Mouse (Mus musculus): Measurements from ENCODE around the gene Esrrb. TPM values are rescaled to one million over a fixed set of nuclear protein-coding genes. Genes with fewer than 3 reads are reported as not detected.

Esrrb gene
- total RNA-seq, 2 experiments from 2014 or later, result 0.08 to 0.70 TPM

- DNase-seq, result no peak
- intact Hi-C loops (cut with DNase I), result no loop called here
These were observed 129.1 kb downstream of the Esrrb start for GRCm38 (mm10) chr12:86490052-86490451.

DNA sequence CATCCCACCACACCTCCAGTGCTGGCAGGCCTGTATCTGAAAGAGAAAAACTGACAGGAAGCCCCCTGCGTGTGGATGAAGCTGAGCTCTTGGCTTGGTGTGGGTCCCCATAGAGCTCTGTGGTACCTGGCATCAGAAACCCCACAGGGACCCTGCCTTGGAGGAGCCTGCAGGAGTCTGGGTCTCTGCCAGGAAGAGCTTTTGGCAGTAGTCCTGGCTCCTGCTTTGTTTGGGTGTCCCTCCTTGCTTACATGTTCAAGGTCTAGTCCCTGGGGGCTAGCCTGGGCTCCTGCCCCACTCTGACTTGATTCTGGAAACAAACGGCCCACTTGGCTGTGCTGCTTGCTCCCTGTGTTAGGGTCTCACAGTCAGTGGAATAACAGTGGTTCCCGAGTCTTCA, 130.6 kb downstream of the Esrrb start:
- intact Hi-C loops (cut with DNase I), result no loop called here

GRCm38 (mm10) chr12:86492822-86493221, 131.9 kb downstream of the Esrrb start:
- intact Hi-C loops (cut with DNase I), result no loop called here
- peak; percentile 34 for DNase-seq

More for the DNA sequence above, 130.6 kb downstream of the Esrrb start:
- peak; percentile 17 for DNase-seq

- no peak for DNase-seq
- intact Hi-C loops (cut with DNase I), result no loop called here
These were observed 136.2 kb downstream of the Esrrb start for GRCm38 (mm10) chr12:86497126-86497525.

DNA sequence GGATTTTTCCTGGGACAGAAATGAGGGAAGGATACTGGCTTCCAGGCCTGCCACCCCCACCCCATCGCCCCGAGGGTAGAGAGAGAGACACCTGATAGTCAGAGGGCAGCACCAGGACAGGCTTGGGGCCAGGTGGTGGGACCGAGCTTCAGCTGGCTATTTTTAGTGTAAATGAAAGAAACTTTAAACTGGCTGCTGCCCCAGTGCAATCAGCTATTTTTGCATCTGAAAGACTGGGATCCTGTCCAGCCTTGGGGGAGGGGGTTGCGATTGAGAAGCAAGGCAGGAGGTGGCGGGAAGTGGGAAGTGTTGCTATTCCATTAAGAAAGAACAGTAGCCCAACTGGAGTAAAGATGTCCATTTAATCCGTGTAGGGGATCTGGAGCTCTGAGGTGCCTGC, 137.8 kb downstream of the Esrrb start:
- peak; percentile 70 for DNase-seq
- intact Hi-C loops (cut with DNase I), result no loop called here

- no peak for DNase-seq
These were observed 140.8 kb downstream of the Esrrb start for GRCm38 (mm10) chr12:86501728-86502127.

GRCm38 (mm10) chr12:86503921-86504320, 143.0 kb downstream of the Esrrb start:
- intact Hi-C loops (cut with DNase I), result no loop called here
- no peak for DNase-seq

More at GRCm38 (mm10) chr12:86501728-86502127, 140.8 kb downstream of the Esrrb start:
- intact Hi-C loops (cut with DNase I), result no loop called here

GRCm38 (mm10) chr12:86504321-86504720, 143.4 kb downstream of the Esrrb start:
- intact Hi-C loops (cut with DNase I), result no loop called here

DNA sequence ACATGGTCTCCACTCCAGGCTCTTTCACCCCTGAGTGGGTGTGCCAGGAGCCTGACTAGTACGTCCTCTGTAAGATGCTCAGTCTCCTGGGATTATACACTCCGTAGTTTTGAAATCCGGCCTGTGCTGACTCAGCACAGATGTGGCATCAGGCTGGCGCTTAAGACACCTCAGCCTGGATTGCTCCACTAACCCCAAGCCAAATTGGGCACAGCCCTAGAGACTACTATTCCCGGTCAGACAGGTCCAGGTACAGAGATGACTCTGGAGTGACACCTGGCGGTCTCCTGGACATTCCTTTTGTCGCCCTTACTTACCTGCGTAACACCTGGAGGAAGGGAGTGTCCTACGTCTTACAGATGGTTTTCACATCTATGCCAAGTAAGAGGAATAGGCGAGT, 146.8 kb downstream of the Esrrb start:
- intact Hi-C loops (cut with DNase I), result no loop called here
- DNase-seq, result no peak

More at GRCm38 (mm10) chr12:86504321-86504720, 143.4 kb downstream of the Esrrb start:
- DNase-seq, result no peak

- no peak for DNase-seq
- intact Hi-C loops (cut with DNase I), result no loop called here
These were observed 147.5 kb downstream of the Esrrb start for GRCm38 (mm10) chr12:86508313-86508988.

DNA sequence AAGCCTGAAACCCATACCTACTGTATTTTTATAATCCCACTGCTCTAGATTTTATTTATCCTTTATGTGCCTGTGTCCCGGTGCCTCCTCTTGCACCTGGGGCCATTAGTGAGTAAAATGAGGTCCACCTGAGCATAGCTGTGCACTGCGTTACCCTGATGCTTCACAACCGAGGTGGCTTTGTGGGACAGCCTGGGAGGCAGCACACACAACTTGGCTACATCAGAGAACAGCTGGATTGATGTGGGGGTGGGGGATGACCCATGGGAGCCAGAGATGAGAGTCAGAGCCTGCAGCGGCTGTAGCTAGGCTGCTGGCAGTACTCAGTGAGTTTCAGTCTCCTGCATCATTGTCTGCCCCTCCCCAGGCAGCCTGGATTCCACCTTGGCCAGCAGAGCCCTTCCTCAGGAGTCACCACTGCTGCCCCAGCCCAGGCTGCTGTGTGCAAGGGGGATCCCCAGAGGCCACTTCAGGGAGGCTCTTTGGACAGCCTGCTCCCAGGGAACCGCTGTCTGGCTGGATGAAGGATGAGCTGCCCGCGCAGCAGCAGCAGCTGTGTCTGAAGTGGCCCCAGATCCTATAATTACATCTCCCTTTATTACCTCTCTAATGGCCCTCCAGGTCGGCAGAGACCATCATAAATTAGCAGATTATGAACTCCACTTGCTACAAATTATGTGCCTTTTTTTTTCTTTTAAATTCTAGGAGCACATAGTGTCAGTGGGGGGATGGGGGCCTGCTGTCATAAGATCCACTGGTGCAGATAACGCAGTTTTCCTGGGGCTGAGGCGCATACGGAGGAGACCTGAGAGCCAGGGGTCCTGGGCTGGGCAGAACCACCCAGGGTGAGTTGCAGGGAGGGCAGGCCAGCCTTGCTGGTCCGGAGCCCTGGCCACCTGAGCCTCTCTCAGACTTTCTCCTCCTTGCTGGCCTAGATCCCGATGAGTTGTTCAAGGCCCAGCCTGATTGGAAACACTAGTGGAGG, 148.7 kb downstream of the Esrrb start:
- intact Hi-C loops (cut with DNase I), result no loop called here
- no peak for DNase-seq

DNA sequence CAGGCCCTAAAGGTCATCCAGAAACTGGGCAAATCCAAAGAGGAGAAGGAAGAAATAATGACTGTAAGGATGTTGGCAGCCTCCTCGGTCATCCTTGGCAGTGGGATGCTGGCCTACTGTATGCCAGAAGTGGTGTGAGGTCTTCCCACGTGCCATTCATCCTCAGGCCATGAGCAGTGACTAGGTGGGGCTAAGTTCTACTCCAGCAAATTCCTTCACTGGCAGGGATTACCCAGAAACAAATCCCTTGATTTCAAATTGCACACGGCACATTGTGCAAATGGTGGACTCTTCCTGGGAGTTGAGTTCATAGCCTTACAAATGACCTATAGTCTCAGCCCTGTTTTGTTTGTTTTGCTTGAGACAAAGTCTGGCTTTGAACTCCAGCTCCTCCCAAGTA, 151.4 kb downstream of the Esrrb start:
- intact Hi-C loops (cut with DNase I), result no loop called here
- DNase-seq, result no peak

DNA sequence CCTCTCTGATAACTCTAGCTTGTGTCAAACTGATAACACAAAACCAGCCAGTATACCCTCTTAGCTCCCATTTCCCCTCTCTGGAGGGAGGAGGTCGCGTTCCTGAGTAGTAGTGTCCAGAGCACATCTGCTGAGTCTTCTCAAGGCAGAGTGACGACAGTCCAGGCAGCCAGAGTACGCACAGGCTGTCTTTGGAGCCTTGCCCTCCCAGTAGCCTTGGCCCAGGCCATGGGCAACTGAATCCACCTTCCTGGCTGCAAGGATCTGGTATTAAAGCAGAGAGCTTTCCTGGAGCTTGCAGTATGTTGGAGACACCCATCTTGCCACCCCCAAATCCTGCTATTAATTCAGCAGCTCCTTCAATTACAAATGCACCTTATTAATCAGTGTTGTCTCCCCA, 152.7 kb downstream of the Esrrb start:
- intact Hi-C loops (cut with DNase I), result no loop called here
- DNase-seq, result no peak

DNA sequence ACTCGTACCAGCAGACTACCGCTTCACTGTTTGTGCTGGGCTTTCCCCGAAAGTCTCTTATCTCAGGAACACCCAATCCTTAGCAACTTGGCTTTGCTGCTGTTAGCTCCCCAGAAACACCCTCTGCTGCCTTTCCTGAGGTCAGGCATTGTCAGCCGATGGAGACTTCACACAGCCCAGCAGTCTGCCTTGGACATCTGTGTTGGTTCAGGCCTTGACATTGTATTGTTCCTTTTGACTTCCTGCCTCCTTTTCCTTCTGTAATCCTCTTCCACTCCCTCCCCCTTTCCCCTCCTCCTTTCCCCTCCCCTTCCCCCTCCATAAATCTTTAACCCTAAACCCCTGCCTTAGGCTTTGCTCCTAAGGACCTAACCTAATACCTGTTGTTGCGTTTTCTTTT, 155.7 kb downstream of the Esrrb start:
- intact Hi-C loops (cut with DNase I), result no loop called here

GRCm38 (mm10) chr12:86517721-86518120, 156.8 kb downstream of the Esrrb start:
- DNase-seq, result peak; percentile 36
- intact Hi-C loops (cut with DNase I), result no loop called here

More for the DNA sequence above, 155.7 kb downstream of the Esrrb start:
- no peak for DNase-seq

- intact Hi-C loops (cut with DNase I), result no loop called here
- peak; percentile 60 for DNase-seq
These were observed 157.8 kb downstream of the Esrrb start for GRCm38 (mm10) chr12:86518746-86519145.

- peak; percentile 83 for DNase-seq
- intact Hi-C loops (cut with DNase I), result no loop called here
These were observed 173.4 kb downstream of the Esrrb start for GRCm38 (mm10) chr12:86534283-86534682.

- DNase-seq, result no peak
- intact Hi-C loops (cut with DNase I), result no loop called here
These were observed 176.9 kb downstream of the Esrrb start for GRCm38 (mm10) chr12:86537799-86538198.

DNA sequence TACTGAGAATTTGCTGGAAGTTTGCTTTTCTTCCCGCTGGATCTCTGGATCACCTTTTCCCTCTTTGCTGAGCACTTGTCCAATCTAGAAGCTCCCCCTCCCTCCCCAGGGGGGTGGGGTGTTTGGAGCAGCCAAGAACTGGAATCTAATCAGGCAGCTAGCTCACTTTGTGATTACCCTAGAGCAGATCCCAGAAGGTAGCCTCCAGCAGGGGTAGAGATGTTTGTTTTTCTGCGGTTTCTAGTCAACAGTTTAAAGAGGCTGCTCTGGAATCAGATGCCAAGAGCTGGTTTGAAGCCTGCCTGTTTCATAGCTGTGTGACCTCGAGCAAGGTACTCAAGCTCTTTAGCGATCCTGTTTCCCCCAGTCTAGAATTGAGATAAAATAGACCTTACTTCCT, 177.8 kb downstream of the Esrrb start:
- intact Hi-C loops (cut with DNase I), result no loop called here
- DNase-seq, result no peak

- DNase-seq, result no peak
- intact Hi-C loops (cut with DNase I), result no loop called here
These were observed 178.6 kb downstream of the Esrrb start for GRCm38 (mm10) chr12:86539511-86539910.

DNA sequence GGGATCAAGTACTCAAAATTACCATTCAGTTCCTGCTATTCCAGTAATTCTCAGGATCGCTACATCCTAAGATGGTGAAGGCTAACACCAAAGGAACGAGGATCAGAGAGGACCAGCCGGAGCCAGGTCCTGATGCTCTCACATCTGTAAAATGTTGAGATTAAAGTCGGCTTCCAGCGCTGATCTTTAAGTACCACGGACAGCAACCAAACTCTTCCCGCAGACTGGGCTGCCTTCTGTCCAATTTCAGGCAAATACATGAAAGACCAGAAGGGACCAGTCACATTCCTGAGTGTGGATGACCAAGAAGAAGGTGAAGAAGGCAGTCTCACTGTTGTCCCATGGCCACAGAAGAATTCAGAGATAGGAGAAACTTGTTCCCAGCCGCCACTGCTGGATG, 186.9 kb downstream of the Esrrb start:
- intact Hi-C loops (cut with DNase I), result no loop called here
- no peak for DNase-seq

DNA sequence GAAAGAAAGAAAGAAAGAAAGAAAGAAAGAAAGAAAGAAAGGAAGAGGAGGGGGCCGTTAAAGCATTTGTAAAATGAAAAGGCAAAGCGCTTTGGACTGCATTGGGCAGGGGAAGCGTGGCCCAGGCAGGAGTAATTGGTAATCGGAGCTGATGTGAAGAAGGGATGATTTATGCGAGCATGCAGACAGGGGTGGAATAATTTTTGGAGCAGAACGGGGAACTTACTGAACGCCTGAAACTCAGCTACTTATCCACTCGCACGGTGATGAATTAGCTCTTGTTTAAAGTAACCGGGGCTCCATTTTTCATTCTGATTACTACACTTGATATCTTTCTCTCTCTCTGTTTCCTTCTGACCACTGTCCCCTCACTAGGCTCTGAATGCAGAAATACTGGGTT, 192.1 kb downstream of the Esrrb start:
- intact Hi-C loops (cut with DNase I), result no loop called here
- no peak for DNase-seq

Measured in left cerebral cortex, postnatal 4 days (tissue).